Mouse (Mus musculus): Measurements from ENCODE around the gene Map1lc3a. TPM values are rescaled to one million over a fixed set of nuclear protein-coding genes. Genes with fewer than 3 reads are reported as not detected.

Gene Map1lc3a
- polyA plus RNA-seq, 1 experiment from 2014 or later: 140 TPM

DNA sequence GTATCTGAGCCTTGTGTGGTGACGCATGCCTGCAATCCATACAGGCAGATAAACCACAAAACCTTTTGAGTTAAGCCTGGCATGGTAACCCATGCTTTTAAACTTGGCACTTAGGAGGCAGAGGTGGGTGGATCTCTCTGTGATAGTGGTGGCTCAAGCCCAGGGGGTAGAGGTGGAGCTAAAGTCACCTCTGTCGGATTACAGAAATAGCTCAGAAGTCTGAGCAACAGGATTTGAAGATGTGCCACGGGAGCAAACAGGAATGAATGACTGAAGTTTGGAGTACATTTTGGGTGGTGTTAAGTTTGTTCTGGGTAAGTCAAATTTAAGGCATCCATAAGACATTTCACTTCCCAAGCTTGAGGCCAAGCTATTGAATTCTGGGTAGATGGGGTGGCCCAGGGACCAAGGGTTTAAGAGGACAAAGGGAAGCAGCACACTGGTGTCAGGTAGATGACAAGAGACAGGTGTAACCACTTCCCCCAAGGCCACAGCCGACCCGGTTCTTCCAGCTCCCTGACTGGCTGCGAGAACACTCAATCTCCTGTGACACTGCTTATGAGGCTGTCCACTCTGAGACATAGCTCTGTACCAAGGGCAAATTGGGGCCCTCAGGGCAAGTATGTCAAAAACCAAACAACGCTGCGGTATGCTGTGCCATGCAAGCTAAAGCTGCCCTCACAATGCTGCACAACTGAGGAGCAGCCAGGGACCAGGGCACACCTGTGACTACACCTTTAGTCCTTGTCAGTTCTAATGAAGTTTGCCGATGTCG is 3.5 kb upstream of the Map1lc3a start:
- WGBS: 66% methylated on average over 10 of the region's 10 CpGs
- no peaks in the 10 kb centered on the region for H3K27me3 ChIP-seq (ENCODE audit: insufficient read depth, poor library complexity, severe bottlenecking)

GRCm38 (mm10) chr2:155273603-155274002 is 2.5 kb upstream of the Map1lc3a start:
- Histone ChIP-seq H3K4me1 (peaks cover 16% of the 10 kb centered on the region), H3K27ac (no peak overlapping the region), H3K36me3 (peaks cover 11% of the 10 kb centered on the region), H3K27me3 (ENCODE audit: insufficient read depth, poor library complexity, severe bottlenecking) (no peaks in the 10 kb centered on the region), H3K4me3 (no peak overlapping the region), H3K9me3 (no peaks in the 10 kb centered on the region)
- WGBS: 85% methylated on average over 8 of the region's 8 CpGs
- DNase-seq (ENCODE audit: low spot score): no peak

More for the DNA sequence above, 3.5 kb upstream of the Map1lc3a start:
- no peak for DNase-seq (ENCODE audit: low spot score)
- H3K36me3 ChIP-seq: peaks cover 1% of the 10 kb centered on the region
- H3K27ac ChIP-seq: no peak overlapping the region
- peaks cover 13% of the 10 kb centered on the region for H3K4me1 ChIP-seq
- H3K4me3 ChIP-seq: no peak overlapping the region
- H3K9me3 ChIP-seq: no peaks in the 10 kb centered on the region

DNA sequence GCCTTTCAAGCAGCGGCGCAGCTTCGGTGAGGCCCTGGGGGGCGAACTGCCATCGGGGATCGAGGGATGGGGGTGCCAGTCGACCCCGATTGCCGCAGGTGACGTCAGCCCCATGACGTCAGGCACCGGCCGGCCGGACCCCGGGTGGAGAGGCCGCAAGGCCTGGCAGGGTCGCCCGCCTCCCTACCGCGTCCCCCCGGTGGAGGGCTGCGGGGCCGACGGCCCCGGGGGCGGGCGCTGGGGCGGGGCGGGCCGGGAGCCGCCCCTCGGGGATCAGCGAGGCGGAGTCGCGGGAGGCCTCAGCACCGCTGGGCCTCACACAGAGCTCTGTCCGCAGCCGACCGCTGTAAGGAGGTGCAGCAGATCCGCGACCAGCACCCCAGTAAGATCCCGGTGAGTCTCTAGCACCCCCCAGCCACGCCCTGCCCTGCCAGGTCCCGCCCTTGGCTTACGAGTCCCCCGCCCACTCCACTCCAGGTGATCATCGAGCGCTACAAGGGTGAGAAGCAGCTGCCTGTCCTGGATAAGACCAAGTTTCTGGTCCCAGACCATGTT is 601 bp downstream of the Map1lc3a start:
- Histone ChIP-seq H3K27ac (peak overlapping the region; percentile 96), H3K9me3 (no peaks in the 10 kb centered on the region), H3K4me1 (peaks cover 16% of the 10 kb centered on the region), H3K4me3 (peak overlapping the region; percentile 91), H3K36me3 (peaks cover 26% of the 10 kb centered on the region), H3K27me3 (ENCODE audit: insufficient read depth, poor library complexity, severe bottlenecking) (no peaks in the 10 kb centered on the region)
- under 1% methylated on average over 48 of the region's 49 CpGs for WGBS
- DNase-seq (ENCODE audit: low spot score): peak; percentile 90

GRCm38 (mm10) chr2:155277721-155278120 is 1.6 kb downstream of the Map1lc3a start:
- H3K4me3 ChIP-seq: peak overlapping the region; percentile 91; the same call in 1 of the 2 replicates
- WGBS: 86% methylated on average over 2 of the region's 2 CpGs
- peaks cover 14% of the 10 kb centered on the region for H3K4me1 ChIP-seq
- H3K27me3 ChIP-seq (ENCODE audit: insufficient read depth, poor library complexity, severe bottlenecking): no peaks in the 10 kb centered on the region
- peak overlapping the region; percentile 96 for H3K27ac ChIP-seq
- H3K9me3 ChIP-seq: no peaks in the 10 kb centered on the region
- H3K36me3 ChIP-seq: peaks cover 29% of the 10 kb centered on the region
- no peak for DNase-seq (ENCODE audit: low spot score)

- Histone ChIP-seq H3K27ac (no peak overlapping the region), H3K36me3 (peaks cover 32% of the 10 kb centered on the region), H3K9me3 (no peaks in the 10 kb centered on the region), H3K27me3 (ENCODE audit: insufficient read depth, poor library complexity, severe bottlenecking) (no peaks in the 10 kb centered on the region), H3K4me1 (peaks cover 12% of the 10 kb centered on the region), H3K4me3 (no peak overlapping the region)
- DNase-seq (ENCODE audit: low spot score): no peak
- WGBS: 94% methylated on average over 7 of the region's 7 CpGs
These were observed 2.3 kb downstream of the Map1lc3a start for GRCm38 (mm10) chr2:155278361-155278760.

DNA sequence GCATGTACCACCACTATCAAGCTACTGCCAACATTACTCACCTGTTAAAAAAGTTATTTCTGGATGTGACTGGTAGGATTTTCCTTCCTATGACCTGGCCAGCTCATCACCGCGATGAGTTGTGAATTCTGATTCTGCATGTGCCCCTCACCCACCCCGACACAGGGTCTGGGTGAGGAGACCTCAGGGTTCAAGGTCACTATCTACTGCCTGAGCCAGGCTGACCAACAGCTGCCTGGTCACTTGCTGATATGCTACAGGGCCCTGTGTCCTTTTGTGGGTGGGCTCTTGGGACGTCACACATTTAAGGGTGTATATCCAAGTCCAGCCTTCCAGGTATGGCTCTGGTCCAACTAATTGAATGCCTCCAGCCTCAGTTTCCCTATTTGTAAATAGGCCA is 3.1 kb downstream of the Map1lc3a start:
- DNase-seq (ENCODE audit: low spot score): no peak
- WGBS: 89% methylated on average over 4 of the region's 4 CpGs
- H3K4me3 ChIP-seq: no peak overlapping the region
- no peaks in the 10 kb centered on the region for H3K27me3 ChIP-seq (ENCODE audit: insufficient read depth, poor library complexity, severe bottlenecking)
- H3K27ac ChIP-seq: no peak overlapping the region
- peaks cover 12% of the 10 kb centered on the region for H3K4me1 ChIP-seq
- no peaks in the 10 kb centered on the region for H3K9me3 ChIP-seq
- peaks cover 39% of the 10 kb centered on the region for H3K36me3 ChIP-seq

DNA sequence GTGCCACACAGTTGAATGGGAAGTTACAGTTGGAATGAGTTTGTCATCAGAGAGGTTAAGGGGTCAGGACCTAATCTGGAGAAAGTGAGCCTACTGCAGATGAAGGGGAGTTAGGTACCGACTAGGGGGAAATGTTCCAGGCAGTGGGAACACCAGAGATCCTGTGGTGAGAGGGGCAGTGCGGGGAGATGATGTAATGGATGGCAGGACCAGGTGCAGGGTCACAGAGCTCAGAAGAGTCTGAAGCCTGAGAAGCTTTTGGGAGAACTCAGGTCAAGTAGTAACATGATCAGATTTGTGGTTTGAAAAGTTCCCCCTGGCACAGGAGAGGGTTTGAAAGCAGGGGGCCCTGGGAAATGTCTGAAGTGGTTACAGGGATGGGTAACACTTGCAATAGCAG is 4.0 kb downstream of the Map1lc3a start:
- H3K27ac ChIP-seq: no peak overlapping the region
- WGBS: 71% methylated on average over 2 of the region's 2 CpGs
- no peak overlapping the region for H3K4me3 ChIP-seq
- peaks cover 15% of the 10 kb centered on the region for H3K4me1 ChIP-seq
- no peaks in the 10 kb centered on the region for H3K9me3 ChIP-seq
- H3K27me3 ChIP-seq (ENCODE audit: insufficient read depth, poor library complexity, severe bottlenecking): no peaks in the 10 kb centered on the region
- DNase-seq (ENCODE audit: low spot score): no peak
- peaks cover 44% of the 10 kb centered on the region for H3K36me3 ChIP-seq

DNA sequence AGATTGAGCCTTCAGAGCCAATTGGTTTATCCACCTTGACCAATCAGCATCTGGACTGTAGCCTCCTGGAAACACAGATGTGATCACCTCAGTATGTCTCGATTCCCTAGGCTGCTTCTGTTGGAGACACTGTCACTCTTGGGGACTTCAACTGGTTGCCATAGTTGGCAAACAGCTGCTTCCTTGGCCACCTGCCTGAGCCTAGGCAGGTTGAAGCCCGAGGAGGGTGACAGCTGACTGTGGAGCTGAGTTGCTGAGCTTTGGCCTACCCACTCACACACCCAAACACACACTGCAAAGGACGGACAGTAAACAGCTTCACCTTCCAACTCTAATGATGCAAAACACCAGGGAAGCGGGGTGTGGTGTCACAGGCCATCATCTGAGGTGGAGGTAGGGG is 7.7 kb downstream of the Map1lc3a start:
- Histone ChIP-seq H3K27ac (no peak overlapping the region), H3K36me3 (peaks cover 31% of the 10 kb centered on the region), H3K9me3 (no peaks in the 10 kb centered on the region), H3K27me3 (ENCODE audit: insufficient read depth, poor library complexity, severe bottlenecking) (no peaks in the 10 kb centered on the region), H3K4me3 (no peak overlapping the region), H3K4me1 (peaks cover 11% of the 10 kb centered on the region)
- DNase-seq (ENCODE audit: low spot score): no peak
- WGBS: 87% methylated on average over 4 of the region's 4 CpGs

- no peak for DNase-seq (ENCODE audit: low spot score)
- Histone ChIP-seq H3K36me3 (peaks cover 30% of the 10 kb centered on the region), H3K4me3 (no peak overlapping the region), H3K4me1 (peaks cover 11% of the 10 kb centered on the region), H3K27me3 (ENCODE audit: insufficient read depth, poor library complexity, severe bottlenecking) (no peaks in the 10 kb centered on the region), H3K9me3 (no peaks in the 10 kb centered on the region), H3K27ac (peak overlapping the region; percentile 69; the same call in 1 of the 2 replicates)
- 81% methylated on average over 7 of the region's 7 CpGs for WGBS
These were observed 8.6 kb downstream of the Map1lc3a start for GRCm38 (mm10) chr2:155284647-155285046.

- DNase-seq (ENCODE audit: low spot score): no peak
- H3K36me3 ChIP-seq: peaks cover 35% of the 10 kb centered on the region
- no peaks in the 10 kb centered on the region for H3K9me3 ChIP-seq
- WGBS: 88% methylated on average over 6 of the region's 6 CpGs
- no peak overlapping the region for H3K4me3 ChIP-seq
- H3K4me1 ChIP-seq: peaks cover 11% of the 10 kb centered on the region
- H3K27ac ChIP-seq: no peak overlapping the region
- no peaks in the 10 kb centered on the region for H3K27me3 ChIP-seq (ENCODE audit: insufficient read depth, poor library complexity, severe bottlenecking)
These were observed 9.6 kb downstream of the Map1lc3a start for GRCm38 (mm10) chr2:155285744-155286143.

GRCm38 (mm10) chr2:155287456-155288250 is 11.6 kb downstream of the Map1lc3a start:
- Histone ChIP-seq H3K9me3 (no peaks in the 10 kb centered on the region), H3K27ac (peak overlapping the region; percentile 78), H3K36me3 (peaks cover 51% of the 10 kb centered on the region), H3K27me3 (ENCODE audit: insufficient read depth, poor library complexity, severe bottlenecking) (no peaks in the 10 kb centered on the region), H3K4me3 (no peak overlapping the region), H3K4me1 (peaks cover 11% of the 10 kb centered on the region)
- DNase-seq (ENCODE audit: low spot score): no peak
- WGBS: 64% methylated on average over 4 of the region's 4 CpGs

- Histone ChIP-seq H3K4me1 (peaks cover 7% of the 10 kb centered on the region), H3K4me3 (no peak overlapping the region), H3K9me3 (no peaks in the 10 kb centered on the region), H3K27ac (no peak overlapping the region), H3K27me3 (ENCODE audit: insufficient read depth, poor library complexity, severe bottlenecking) (no peaks in the 10 kb centered on the region), H3K36me3 (peaks cover 57% of the 10 kb centered on the region)
- no peak for DNase-seq (ENCODE audit: low spot score)
- WGBS: 87% methylated on average over 8 of the region's 8 CpGs
These were observed 14.0 kb downstream of the Map1lc3a start for GRCm38 (mm10) chr2:155290066-155290465.

DNA sequence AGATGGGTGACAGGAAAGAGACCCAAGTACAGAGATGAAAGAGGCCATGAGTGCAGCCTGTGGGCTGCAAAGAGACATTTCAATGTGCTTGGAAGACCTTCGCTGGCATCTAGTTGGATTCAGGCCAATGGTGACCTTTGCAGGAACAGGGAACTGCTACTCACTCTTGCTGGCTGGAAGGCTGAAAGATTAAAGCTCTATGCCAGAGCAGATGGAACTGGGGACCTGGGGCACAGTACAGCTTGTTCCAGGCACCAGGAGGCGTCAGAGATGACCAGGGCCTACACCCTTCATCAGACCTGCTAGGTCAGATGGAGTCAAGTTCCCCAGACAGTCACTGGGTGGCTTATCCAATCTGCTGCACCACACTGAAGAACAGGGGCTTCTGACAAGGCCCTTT is 17.3 kb downstream of the Map1lc3a start:
- no peaks in the 10 kb centered on the region for H3K27me3 ChIP-seq (ENCODE audit: insufficient read depth, poor library complexity, severe bottlenecking)
- WGBS: 77% methylated on average over 2 of the region's 2 CpGs
- H3K36me3 ChIP-seq: peaks cover 90% of the 10 kb centered on the region
- no peak overlapping the region for H3K27ac ChIP-seq
- no peaks in the 10 kb centered on the region for H3K4me1 ChIP-seq
- H3K9me3 ChIP-seq: no peaks in the 10 kb centered on the region
- DNase-seq (ENCODE audit: low spot score): no peak
- no peak overlapping the region for H3K4me3 ChIP-seq

Measured in heart, embryonic 10.5 days (tissue).